ENCODE assay signal across 9 mouse cellular contexts in genomic region chr13:42822545-42822944, GRCm38 (mm10).
DNase-seq lines count a peak whose midpoint lies in the region; ATAC-seq and TF ChIP-seq lines count a peak whose summit lies in the region.
"Had no signal": no experiment of that assay in that cellular context is flagged by ENCODE, and none has a peak within 500 bp of the region (broad histone marks: within the 10 kb centered on the region; RNA-seq: fewer than 3 reads in every experiment).

No protein-coding gene starts in this region.

- no peaks in the 10 kb centered on the region for H3K27me3 ChIP-seq in embryonic facial prominence, embryonic 14.5 days (replicated peaks; ENCODE audit: control insufficient read depth, insufficient read depth, low read length)
- no peaks in the 10 kb centered on the region; the same call in 1 of the 2 replicates for H3K27me3 ChIP-seq in heart, embryonic 10.5 days (ENCODE audit: insufficient read depth, poor library complexity, severe bottlenecking)
- H3K27me3 ChIP-seq: embryonic facial prominence, embryonic 13.5 days had no signal

- no peak overlapping the region for H3K4me2 ChIP-seq in embryonic facial prominence, embryonic 14.5 days (ENCODE audit: low read depth, low read length)
- H3K4me2 ChIP-seq: embryonic facial prominence, embryonic 13.5 days had no signal

- no peak overlapping the region for H3K9ac ChIP-seq in embryonic facial prominence, embryonic 14.5 days (ENCODE audit: low read depth, low read length)
- H3K9ac ChIP-seq: embryonic facial prominence, embryonic 13.5 days had no signal

- peak; percentile 30 for DNase-seq in CD4-positive helper T cell, adult 2 months (ENCODE audit: low read depth, low spot score)
- peak; percentile 63 to 69 for DNase-seq in adrenal gland, postnatal 4 days (ENCODE audit: low spot score in 2 of 2)
- DNase-seq in embryonic facial prominence, embryonic 14.5 days (ENCODE audit: low spot score): peak; percentile 68
- peak; percentile 86 for DNase-seq in heart, embryonic 10.5 days (ENCODE audit: low spot score)
- peak; percentile 79 for DNase-seq in kidney, postnatal 14 days
- peak; percentile 85 for DNase-seq in lung, adult 2 months
- peak; percentile 16 to 30 for DNase-seq in thymus, adult 18-20 months

- no peak for TF ChIP-seq POLR2A in lung, adult 2 months (IDR thresholded peaks at IDR 0.05; ENCODE audit: borderline replicate concordance, extremely low read depth, low read depth, low read length)
- no peak for TF ChIP-seq POLR2A in olfactory bulb, adult 2 months (IDR thresholded peaks at IDR 0.05; ENCODE audit: insufficient read depth, low read depth, low read length)

- no peaks in the 10 kb centered on the region for H3K9me3 ChIP-seq in embryonic facial prominence, embryonic 14.5 days (ENCODE audit: control insufficient read depth, low read length)
- H3K9me3 ChIP-seq in heart, embryonic 10.5 days: no peaks in the 10 kb centered on the region
- H3K9me3 ChIP-seq: embryonic facial prominence, embryonic 13.5 days had no signal

- TF ChIP-seq CTCF in lung, adult 2 months (IDR thresholded peaks at IDR 0.05; ENCODE audit: insufficient read depth, low read length): peak; percentile 72
- TF ChIP-seq CTCF in olfactory bulb, adult 2 months (IDR thresholded peaks at IDR 0.05; ENCODE audit: insufficient read depth, low read depth, low read length): 0 out of 2 replicates have a peak, but pooled peaks have one; percentile 32

- H3K4me1 ChIP-seq in embryonic facial prominence, embryonic 14.5 days (ENCODE audit: control insufficient read depth, insufficient read depth, low read length): no peaks in the 10 kb centered on the region
- H3K4me1 ChIP-seq in heart, embryonic 10.5 days: peaks cover 11% of the 10 kb centered on the region
- H3K4me1 ChIP-seq in lung, adult 2 months (ENCODE audit: control insufficient read depth, insufficient read depth, low read length): no peaks in the 10 kb centered on the region
- peaks cover 4% of the 10 kb centered on the region for H3K4me1 ChIP-seq in olfactory bulb, adult 2 months (ENCODE audit: control insufficient read depth, insufficient read depth, low read length)
- H3K4me1 ChIP-seq: embryonic facial prominence, embryonic 13.5 days had no signal

- no peak overlapping the region for H3K4me3 ChIP-seq in embryonic facial prominence, embryonic 14.5 days (ENCODE audit: low read depth, low read length)
- H3K4me3 ChIP-seq in heart, embryonic 10.5 days: no peak overlapping the region
- H3K4me3 ChIP-seq in lung, adult 2 months (replicated peaks; ENCODE audit: extremely low read depth, low read depth, low read length): no peak overlapping the region
- H3K4me3 ChIP-seq in olfactory bulb, adult 2 months (ENCODE audit: insufficient read depth, low read depth, low read length): no peak overlapping the region
- H3K4me3 ChIP-seq: embryonic facial prominence, embryonic 13.5 days had no signal

- H3K27ac ChIP-seq in embryonic facial prominence, embryonic 14.5 days (replicated peaks; ENCODE audit: low read depth, low read length): no peak overlapping the region
- peak overlapping the region; percentile 31; the same call in 1 of the 2 replicates for H3K27ac ChIP-seq in heart, embryonic 10.5 days
- no peak overlapping the region for H3K27ac ChIP-seq in olfactory bulb, adult 2 months (ENCODE audit: insufficient read depth, low read depth, low read length)
- H3K27ac ChIP-seq: embryonic facial prominence, embryonic 13.5 days had no signal

- H3K36me3 ChIP-seq in embryonic facial prominence, embryonic 14.5 days (ENCODE audit: control insufficient read depth, insufficient read depth, low read length): no peaks in the 10 kb centered on the region
- H3K36me3 ChIP-seq in heart, embryonic 10.5 days: no peaks in the 10 kb centered on the region
- H3K36me3 ChIP-seq: embryonic facial prominence, embryonic 13.5 days had no signal

- WGBS in embryonic facial prominence, embryonic 14.5 days: 17% methylated on average over 10 of the region's 10 CpGs
- 20% methylated on average over 10 of the region's 10 CpGs for WGBS in heart, embryonic 10.5 days
- 20% methylated on average over 10 of the region's 10 CpGs for WGBS in lung, adult 2 months
- 18% methylated on average over 10 of the region's 10 CpGs for WGBS in olfactory bulb, adult 2 months

- ATAC-seq in embryonic facial prominence, embryonic 14.5 days (ENCODE audit: low read depth): peak; percentile 75

Comparison
In these comparisons a context has a peak if more than half of its experiments do, and no peak if none do; other contexts are left out.
1. DNase-seq: peak in every context shown above with its lines; median percentile 86 in heart, embryonic 10.5 days; 85 in lung, adult 2 months; 79 in kidney, postnatal 14 days; 68 in embryonic facial prominence, embryonic 14.5 days; 66 in adrenal gland, postnatal 4 days; 30 in CD4-positive helper T cell, adult 2 months; 23 in thymus, adult 18-20 months.